Mouse (Mus musculus) forebrain, embryonic 15.5 days (tissue): ENCODE results near the gene Itgb6. TPM values are rescaled to one million over a fixed set of nuclear protein-coding genes. Genes with fewer than 3 reads are reported as not detected.

Source experiments
- ATAC-seq: fragments of 200-750 bp; cut with Nextera tagmentation; replicated peaks from 2 replicates; pipeline ENCODE4 v1.8.0; 2017; ENCODE audit warnings: mild to moderate bottlenecking, moderate TSS enrichment, moderate library complexity
- H3K27ac ChIP-seq: fragments of 300-500 bp; sonication (generic); replicated peaks from 2 replicates; pipeline ENCODE4 v1.5.1; 2015; ENCODE audit warnings: mild to moderate bottlenecking, inconsistent platforms
- H3K27me3 ChIP-seq: fragments of 300-500 bp; sonication (generic); 2 replicates; pipeline ENCODE4 v1.6.1; 2015; ENCODE audit warnings: inconsistent platforms
- H3K36me3 ChIP-seq: fragments of 300-500 bp; sonication (generic); 2 replicates; pipeline ENCODE4 v1.6.1; 2015; ENCODE audit warnings: mild to moderate bottlenecking, inconsistent platforms
- H3K4me1 ChIP-seq: fragments of 300-500 bp; sonication (generic); 2 replicates; pipeline ENCODE4 v1.6.1; 2015; ENCODE audit warnings: inconsistent platforms
- H3K4me2 ChIP-seq: fragments of 300-500 bp; sonication (generic); replicated peaks from 2 replicates; pipeline ENCODE4 v1.6.1; 2015; ENCODE audit warnings: mild to moderate bottlenecking, inconsistent platforms
- H3K4me3 ChIP-seq: fragments of 300-500 bp; sonication (generic); 2 replicates; pipeline ENCODE4 v1.5.1; 2015; ENCODE audit warnings: mild to moderate bottlenecking, inconsistent platforms
- H3K9ac ChIP-seq: fragments of 300-500 bp; sonication (generic); replicated peaks from 2 replicates; pipeline ENCODE4 v1.6.1; 2015; ENCODE audit warnings: mild to moderate bottlenecking, inconsistent platforms
- H3K9me3 ChIP-seq: fragments of 300-500 bp; sonication (generic); 2 replicates; pipeline ENCODE4 v1.6.1; 2016; ENCODE audit warnings: inconsistent platforms
- WGBS: fragments of 180-500 bp; shearing (Covaris S2); methylation state at CpG from one replicate; pipeline ENCODE4 v1.1.7; 2015; ENCODE audit warnings: mixed read lengths; 5-methylcytosine and 5-hydroxymethylcytosine counted together
- polyA plus RNA-seq: library from polyadenylated mRNA; unstranded; fragments of >200 nt; fragmentation: Nextera tagmentation; extraction: Ambion mirVana; gene quantifications from 2 replicates; pipeline ENCODE4 v1.2.1, GENCODE M21; 2015

Itgb6 gene
- polyA plus RNA-seq, 1 experiment from 2014 or later: not detected

- Histone ChIP-seq H3K4me2 (no peak overlapping the region), H3K9ac (no peak overlapping the region), H3K4me3 (no peak overlapping the region), H3K27ac (no peak overlapping the region), H3K36me3 (no peaks in the 10 kb centered on the region), H3K27me3 (0 out of 2 replicates have a peak, but pooled peaks cover 10% of the 10 kb centered on the region), H3K4me1 (no peaks in the 10 kb centered on the region), H3K9me3 (no peaks in the 10 kb centered on the region)
- 66% methylated on average over 10 of the region's 10 CpGs for WGBS
- no peak for ATAC-seq
Observed at GRCm38 (mm10) chr2:60728902-60729585, 6.6 kb upstream of the Itgb6 start.

GRCm38 (mm10) chr2:60724660-60725059 is 2.2 kb upstream of the Itgb6 start:
- H3K9ac ChIP-seq: no peak overlapping the region
- no peaks in the 10 kb centered on the region for H3K9me3 ChIP-seq
- H3K27me3 ChIP-seq: peaks cover 7% of the 10 kb centered on the region; the same call in 1 of the 2 replicates
- H3K36me3 ChIP-seq: no peaks in the 10 kb centered on the region
- no peak overlapping the region for H3K4me3 ChIP-seq
- peaks cover 10% of the 10 kb centered on the region for H3K4me1 ChIP-seq
- H3K27ac ChIP-seq: no peak overlapping the region
- H3K4me2 ChIP-seq: no peak overlapping the region
- WGBS: 77% methylated on average over 2 of the region's 2 CpGs
- ATAC-seq: no peak

DNA sequence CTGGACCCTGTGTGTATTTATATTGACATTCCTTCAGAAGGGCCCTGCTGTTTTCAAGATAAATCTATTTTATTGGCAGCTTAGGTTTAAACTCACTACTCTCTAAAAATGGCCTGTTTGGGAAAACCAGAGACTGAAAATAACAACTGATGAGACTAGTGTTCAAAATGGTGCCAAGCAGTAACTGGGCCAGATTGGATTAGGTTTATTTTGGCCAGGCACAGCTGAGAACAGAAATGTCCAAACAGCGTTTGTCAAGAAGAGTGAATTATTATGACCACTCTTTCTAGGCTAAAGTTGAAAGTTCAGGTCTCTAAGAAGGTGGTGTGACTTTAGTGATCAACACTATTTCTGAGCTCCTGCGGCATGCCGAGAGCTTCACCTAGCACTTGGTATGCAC is 524 bp upstream of the Itgb6 start:
- Histone ChIP-seq H3K36me3 (no peaks in the 10 kb centered on the region), H3K9ac (no peak overlapping the region), H3K4me3 (no peak overlapping the region), H3K27me3 (peaks cover 12% of the 10 kb centered on the region; the same call in 1 of the 2 replicates), H3K4me2 (no peak overlapping the region), H3K9me3 (no peaks in the 10 kb centered on the region), H3K27ac (no peak overlapping the region), H3K4me1 (peaks cover 10% of the 10 kb centered on the region)
- ATAC-seq: no peak; the same call in 1 of the 2 replicates
- 91% methylated on average over 3 of the region's 3 CpGs for WGBS

DNA sequence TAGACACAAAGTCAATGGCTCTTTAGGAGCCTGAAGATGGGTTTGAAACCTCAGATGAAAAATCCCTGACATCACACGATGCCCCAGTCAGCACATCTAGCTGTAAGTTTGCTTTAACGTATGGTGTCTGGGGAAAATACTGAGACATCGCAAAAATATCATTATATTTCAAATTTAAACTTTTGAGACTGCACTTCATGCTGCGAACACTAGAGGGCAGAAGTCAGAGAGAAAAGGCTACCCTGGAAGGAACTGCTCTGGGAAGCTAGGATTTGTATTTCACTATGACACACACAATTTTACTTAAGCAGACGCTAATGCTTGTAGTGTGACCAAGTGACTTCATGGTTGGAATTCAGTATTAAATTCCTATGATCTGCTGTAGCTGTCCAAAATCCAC is 1.5 kb downstream of the Itgb6 start:
- Histone ChIP-seq H3K27me3 (peaks cover 17% of the 10 kb centered on the region; the same call in 1 of the 2 replicates), H3K4me3 (no peak overlapping the region), H3K4me1 (peaks cover 13% of the 10 kb centered on the region), H3K9ac (no peak overlapping the region), H3K27ac (no peak overlapping the region), H3K9me3 (no peaks in the 10 kb centered on the region), H3K36me3 (no peaks in the 10 kb centered on the region), H3K4me2 (no peak overlapping the region)
- 27% methylated on average over 5 of the region's 5 CpGs for WGBS
- ATAC-seq: no peak

DNA sequence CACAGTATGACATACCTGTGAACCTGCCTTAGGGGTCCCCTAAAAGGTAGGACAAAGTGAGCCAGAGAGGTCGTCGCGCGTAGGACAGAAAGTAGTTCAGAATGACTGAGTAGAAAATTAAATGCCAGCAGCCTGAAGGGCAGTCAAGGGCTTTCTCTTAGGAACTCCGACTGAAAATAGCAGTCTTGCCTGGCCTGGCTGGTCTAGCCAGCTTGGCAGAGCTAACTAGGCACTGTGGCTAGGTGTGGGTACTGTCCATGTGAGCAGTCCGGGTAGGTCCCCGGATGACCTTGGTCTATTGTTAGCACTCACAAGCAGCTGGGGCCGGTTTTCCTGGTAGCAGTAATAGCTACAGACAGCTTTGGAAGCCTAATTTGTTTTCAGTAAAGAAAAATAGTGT is 2.2 kb downstream of the Itgb6 start:
- Histone ChIP-seq H3K27ac (no peak overlapping the region), H3K4me2 (no peak overlapping the region), H3K9me3 (no peaks in the 10 kb centered on the region), H3K4me1 (peaks cover 18% of the 10 kb centered on the region), H3K36me3 (no peaks in the 10 kb centered on the region), H3K27me3 (peaks cover 17% of the 10 kb centered on the region; the same call in 1 of the 2 replicates), H3K4me3 (no peak overlapping the region), H3K9ac (no peak overlapping the region)
- no peak for ATAC-seq
- WGBS: 82% methylated on average over 8 of the region's 8 CpGs

DNA sequence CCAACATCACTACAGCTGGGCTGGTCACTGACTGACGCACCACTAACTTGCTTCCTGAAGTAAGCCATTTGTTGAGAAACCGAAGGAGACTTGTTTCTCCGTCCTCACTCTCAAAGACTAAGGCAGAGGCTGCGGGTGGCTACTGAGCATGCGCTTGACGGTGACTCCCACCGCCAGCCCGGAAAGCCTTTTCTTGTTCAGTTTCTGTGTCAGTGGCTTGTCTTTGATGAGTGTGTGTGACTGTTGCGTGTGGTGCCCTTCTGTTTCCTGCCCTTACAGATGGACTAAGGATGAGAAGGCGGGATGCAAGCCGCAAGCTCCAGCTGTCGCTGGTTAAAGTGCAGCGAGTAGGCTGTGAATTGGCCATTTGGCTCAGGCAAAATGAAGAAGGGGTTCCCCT is 5.1 kb downstream of the Itgb6 start:
- no peak for ATAC-seq
- H3K4me2 ChIP-seq: no peak overlapping the region
- peaks cover 14% of the 10 kb centered on the region; the same call in 1 of the 2 replicates for H3K27me3 ChIP-seq

DNA sequence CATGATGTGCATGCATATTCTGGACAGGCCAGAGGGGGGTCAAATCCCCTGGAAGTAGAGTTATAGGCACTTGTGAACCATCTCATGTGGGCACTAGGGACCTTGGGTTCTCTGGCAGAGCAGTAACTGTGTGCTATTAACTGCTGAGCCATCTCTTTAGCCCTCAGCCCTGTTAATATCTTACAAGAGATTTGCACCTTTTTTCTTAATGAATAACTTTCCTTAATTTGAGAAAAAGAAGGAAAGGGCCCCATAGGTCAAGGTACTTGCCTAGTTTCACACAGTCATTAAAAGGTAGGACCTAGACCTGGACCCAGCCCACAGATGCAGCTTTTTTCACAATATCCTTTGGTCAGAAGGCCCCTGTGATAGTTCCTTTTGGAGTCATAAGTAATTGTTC is 5.9 kb downstream of the Itgb6 start:
- H3K9me3 ChIP-seq: no peaks in the 10 kb centered on the region
- H3K9ac ChIP-seq: no peak overlapping the region
- H3K4me3 ChIP-seq: no peak overlapping the region
- no peak for ATAC-seq
- no peak overlapping the region for H3K4me2 ChIP-seq
- H3K4me1 ChIP-seq: peaks cover 29% of the 10 kb centered on the region
- peaks cover 14% of the 10 kb centered on the region; the same call in 1 of the 2 replicates for H3K27me3 ChIP-seq
- no peak overlapping the region for H3K27ac ChIP-seq
- no peaks in the 10 kb centered on the region for H3K36me3 ChIP-seq

More for the DNA sequence above, 5.1 kb downstream of the Itgb6 start:
- Histone ChIP-seq H3K9ac (no peak overlapping the region), H3K9me3 (no peaks in the 10 kb centered on the region), H3K4me3 (no peak overlapping the region), H3K27ac (no peak overlapping the region), H3K36me3 (no peaks in the 10 kb centered on the region), H3K4me1 (peaks cover 33% of the 10 kb centered on the region)
- 67% methylated on average over 13 of the region's 13 CpGs for WGBS

- Histone ChIP-seq H3K27ac (no peak overlapping the region), H3K36me3 (no peaks in the 10 kb centered on the region), H3K4me3 (no peak overlapping the region), H3K27me3 (peaks cover 14% of the 10 kb centered on the region; the same call in 1 of the 2 replicates), H3K9ac (no peak overlapping the region), H3K4me1 (peaks cover 29% of the 10 kb centered on the region), H3K4me2 (no peak overlapping the region), H3K9me3 (no peaks in the 10 kb centered on the region)
- WGBS: 75% methylated on average over 13 of the region's 13 CpGs
- ATAC-seq: no peak
Observed at GRCm38 (mm10) chr2:60715771-60716170, 6.7 kb downstream of the Itgb6 start.

GRCm38 (mm10) chr2:60714971-60715502 is 7.4 kb downstream of the Itgb6 start:
- Histone ChIP-seq H3K4me3 (no peak overlapping the region), H3K27me3 (peaks cover 14% of the 10 kb centered on the region; the same call in 1 of the 2 replicates), H3K36me3 (no peaks in the 10 kb centered on the region), H3K4me1 (peaks cover 29% of the 10 kb centered on the region), H3K9me3 (no peaks in the 10 kb centered on the region), H3K9ac (no peak overlapping the region), H3K4me2 (no peak overlapping the region), H3K27ac (no peak overlapping the region)
- WGBS: 22% methylated on average over 8 of the region's 8 CpGs
- 0 out of 2 replicates have a peak, but pooled peaks have one; percentile 29 for ATAC-seq

- H3K27me3 ChIP-seq: peaks cover 8% of the 10 kb centered on the region; the same call in 1 of the 2 replicates
- no peak for ATAC-seq
- no peaks in the 10 kb centered on the region for H3K9me3 ChIP-seq
- no peak overlapping the region for H3K4me2 ChIP-seq
- no peak overlapping the region for H3K9ac ChIP-seq
- no peak overlapping the region for H3K4me3 ChIP-seq
- H3K4me1 ChIP-seq: peaks cover 29% of the 10 kb centered on the region
- H3K27ac ChIP-seq: no peak overlapping the region; the same call in 1 of the 2 replicates
- WGBS: 23% methylated on average over 7 of the region's 7 CpGs
- H3K36me3 ChIP-seq: no peaks in the 10 kb centered on the region
Observed at GRCm38 (mm10) chr2:60714475-60714874, 8.0 kb downstream of the Itgb6 start.

DNA sequence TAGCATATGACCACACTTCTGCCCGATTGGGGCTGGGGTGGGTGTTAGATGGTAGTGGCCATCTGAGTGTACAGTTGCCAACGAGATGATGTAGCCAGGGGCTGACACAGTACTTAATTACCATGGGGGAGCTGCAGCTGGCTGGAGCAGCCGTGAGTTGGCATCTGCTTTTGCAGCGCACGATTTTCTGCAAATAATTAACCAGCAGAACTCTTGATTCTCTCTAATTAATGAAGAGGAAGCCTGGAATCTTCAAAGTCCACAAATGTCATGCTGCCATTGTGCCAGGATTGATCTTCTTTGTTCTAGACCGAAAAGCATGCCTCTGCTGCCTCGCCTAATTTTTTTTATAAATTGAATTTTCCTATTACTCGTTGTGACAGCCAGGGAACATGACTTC is 8.6 kb downstream of the Itgb6 start:
- Histone ChIP-seq H3K4me2 (no peak overlapping the region), H3K27me3 (peaks cover 8% of the 10 kb centered on the region; the same call in 1 of the 2 replicates), H3K9me3 (no peaks in the 10 kb centered on the region), H3K36me3 (no peaks in the 10 kb centered on the region), H3K27ac (no peak overlapping the region), H3K4me1 (peaks cover 29% of the 10 kb centered on the region), H3K4me3 (no peak overlapping the region), H3K9ac (no peak overlapping the region)
- 5% methylated on average over 8 of the region's 8 CpGs for WGBS
- peak; percentile 75 for ATAC-seq

- Histone ChIP-seq H3K27ac (no peak overlapping the region), H3K9ac (no peak overlapping the region), H3K4me3 (no peak overlapping the region), H3K36me3 (no peaks in the 10 kb centered on the region), H3K4me2 (no peak overlapping the region), H3K27me3 (0 out of 2 replicates have a peak, but pooled peaks cover 5% of the 10 kb centered on the region), H3K9me3 (no peaks in the 10 kb centered on the region), H3K4me1 (peaks cover 29% of the 10 kb centered on the region)
- no peak for ATAC-seq
- 84% methylated on average over 5 of the region's 5 CpGs for WGBS
Observed at GRCm38 (mm10) chr2:60712891-60713290, 9.6 kb downstream of the Itgb6 start.
